Mouse (Mus musculus) midbrain, embryonic 14.5 days (tissue): ENCODE results near the gene Icam5. TPM values are rescaled to one million over a fixed set of nuclear protein-coding genes. Genes with fewer than 3 reads are reported as not detected.
A peak's percentile ranks its signal among the peaks of the same experiment; 100 is the strongest.

ENCODE experiments used
- ATAC-seq: fragments of 200-750 bp; cut with Nextera tagmentation; 2 replicates; pipeline ENCODE4 v1.8.0; 2017; ENCODE audit warnings: moderate number of reproducible peaks, moderate library complexity; ENCODE audit not compliant: low FRiP score, low TSS enrichment
- DNase-seq: peaks from one replicate; pipeline ENCODE4 v3.0.0-alpha.2; 2015
- H3K27ac ChIP-seq: fragments of 300-500 bp; sonication (generic); replicated peaks from 2 replicates; pipeline ENCODE4 v1.5.1; 2014; ENCODE audit warnings: mild to moderate bottlenecking, low read depth, low read length, moderate library complexity
- H3K27me3 ChIP-seq: fragments of 300-500 bp; sonication (generic); 2 replicates; pipeline ENCODE4 v1.6.1; 2014; ENCODE audit warnings: low read length, control low read depth, mixed read lengths; ENCODE audit not compliant: control insufficient read depth, insufficient read depth
- H3K36me3 ChIP-seq: fragments of 300-500 bp; sonication (generic); 2 replicates; pipeline ENCODE4 v1.6.1; 2014; ENCODE audit warnings: low read length, control low read depth; ENCODE audit not compliant: control insufficient read depth, insufficient read depth
- H3K4me1 ChIP-seq: fragments of 300-500 bp; sonication (generic); 2 replicates; pipeline ENCODE4 v1.6.1; 2014; ENCODE audit warnings: mild to moderate bottlenecking, antibody characterized with exemption, low read length, control low read depth; ENCODE audit not compliant: control insufficient read depth, insufficient read depth
- H3K4me2 ChIP-seq: fragments of 300-500 bp; sonication (generic); 2 replicates; pipeline ENCODE4 v1.6.1; 2014; ENCODE audit warnings: mild to moderate bottlenecking, low read length, moderate library complexity
- H3K4me3 ChIP-seq: fragments of 300-500 bp; sonication (generic); replicated peaks from 2 replicates; pipeline ENCODE4 v1.5.1; 2014; ENCODE audit warnings: low read depth, low read length
- H3K9ac ChIP-seq: fragments of 300-500 bp; sonication (generic); replicated peaks from 2 replicates; pipeline ENCODE4 v1.6.1; 2014; ENCODE audit warnings: mild to moderate bottlenecking, low read length, moderate library complexity
- H3K9me3 ChIP-seq: fragments of 300-500 bp; sonication (generic); 2 replicates; pipeline ENCODE4 v1.6.1; 2016; ENCODE audit warnings: low read length, control low read depth, mixed read lengths; ENCODE audit not compliant: control insufficient read depth
- WGBS: fragments of 180-500 bp; shearing (Covaris S2); extraction: QIAGEN DNeasy Blood & Tissue Kit; methylation state at CpG from one replicate; pipeline ENCODE4 v1.1.7; 2014; 5-methylcytosine and 5-hydroxymethylcytosine counted together
- polyA plus RNA-seq: library from polyadenylated mRNA; unstranded; fragments of >200 nt; fragmentation: Nextera tagmentation; extraction: Ambion mirVana; gene quantifications from 2 replicates; pipeline ENCODE4 v1.2.1, GENCODE M21; 2014

The Icam5 gene
- polyA plus RNA-seq, 1 experiment from 2014 or later, result 0.71 TPM

DNA sequence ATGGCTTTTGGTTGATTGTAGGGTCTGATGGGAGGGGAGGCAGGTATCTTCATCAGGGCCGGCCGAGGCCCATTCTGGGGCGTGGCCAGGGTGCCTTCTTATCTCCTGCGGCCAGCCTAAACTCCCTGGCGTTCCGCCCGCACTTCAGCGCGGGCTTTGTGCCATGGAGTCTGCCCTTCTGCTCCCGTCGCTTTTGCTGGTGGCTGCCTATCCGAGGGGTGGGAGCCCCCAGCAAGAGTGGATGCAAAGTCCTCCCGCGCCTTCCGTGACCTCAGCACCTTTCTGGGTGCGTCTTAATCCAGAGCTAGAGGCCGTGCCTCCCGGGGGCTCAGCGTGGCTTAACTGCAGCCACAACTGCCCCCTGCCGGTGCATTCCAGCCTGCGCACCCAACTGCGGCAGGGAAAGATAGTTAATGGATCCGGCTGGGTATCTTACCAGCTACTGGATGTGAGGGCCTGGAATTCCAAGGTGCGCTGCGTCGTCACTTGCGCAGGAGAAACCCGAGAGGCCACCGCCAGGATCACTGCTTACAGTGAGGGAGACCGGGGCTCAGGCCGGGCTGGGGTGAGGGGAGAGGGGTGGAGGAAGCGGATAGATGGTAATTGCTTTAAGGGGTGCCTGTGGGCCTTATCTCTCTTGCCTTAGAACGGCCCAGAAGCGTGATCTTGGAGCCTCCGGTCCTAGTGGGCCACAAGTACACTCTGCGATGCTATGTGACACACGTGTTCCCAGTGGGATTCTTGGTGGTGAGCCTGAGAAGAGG lies 2.4 kb upstream of the Icam5 start, which contains the start of gene Icam4:
Gene Icam4 (plus strand): TSS at position 83 of the 764 bp plus-strand sequence.
- Histone ChIP-seq H3K4me1 (peaks cover 25% of the 10 kb centered on the region), H3K4me2 (peak within 1 kb of the TSS; percentile 42), H3K27me3 (peaks cover 72% of the 10 kb centered on the region), H3K9me3 (no peaks in the 10 kb centered on the region), H3K9ac (0 out of 2 replicates have a peak within 1 kb of the TSS, but pooled peaks have one; percentile 14), H3K36me3 (no peaks in the 10 kb centered on the region), H3K4me3 (no peak within 1 kb of the TSS), H3K27ac (no peak within 1 kb of the TSS)
- DNase-seq (peak; percentile 80), ATAC-seq (no peak)
- 3% methylated on average over 37 of the region's 37 CpGs for WGBS

DNA sequence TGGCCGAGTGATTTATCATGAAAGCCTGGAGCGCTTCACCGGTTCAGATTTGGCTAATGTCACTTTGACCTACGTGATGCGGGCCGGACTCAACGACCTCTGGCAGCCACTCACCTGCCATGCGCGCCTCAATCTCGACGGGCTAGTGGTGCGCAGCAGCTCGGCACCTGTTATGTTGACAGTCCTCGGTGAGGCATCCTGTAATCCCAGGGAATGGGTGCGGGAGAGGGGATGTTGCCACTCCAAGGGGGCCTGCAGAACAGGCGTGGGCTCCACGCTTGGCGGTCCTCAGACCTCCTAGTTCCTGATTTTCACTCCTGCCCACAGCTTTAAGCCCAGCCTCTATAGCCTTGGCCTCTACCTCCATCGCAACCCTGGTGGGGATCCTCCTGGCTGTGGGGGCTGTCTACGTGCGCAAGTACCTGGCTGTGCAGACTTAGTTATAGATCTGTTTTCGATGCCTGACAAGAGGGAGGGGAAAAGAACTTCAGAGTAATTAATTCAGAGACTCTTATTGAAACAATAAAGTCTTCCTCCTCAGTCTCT lies 1.7 kb upstream of the Icam5 start:
- Histone ChIP-seq H3K4me1 (peaks cover 25% of the 10 kb centered on the region), H3K27me3 (peaks cover 78% of the 10 kb centered on the region), H3K4me3 (no peak overlapping the region), H3K27ac (no peak overlapping the region), H3K9ac (0 out of 2 replicates have a peak overlapping the region, but pooled peaks have one; percentile 14), H3K9me3 (no peaks in the 10 kb centered on the region), H3K36me3 (no peaks in the 10 kb centered on the region), H3K4me2 (peak overlapping the region; percentile 93; the same call in 1 of the 2 replicates)
- no peak for DNase-seq
- ATAC-seq, result no peak
- WGBS, result 25% methylated on average over 22 of the region's 22 CpGs

DNA sequence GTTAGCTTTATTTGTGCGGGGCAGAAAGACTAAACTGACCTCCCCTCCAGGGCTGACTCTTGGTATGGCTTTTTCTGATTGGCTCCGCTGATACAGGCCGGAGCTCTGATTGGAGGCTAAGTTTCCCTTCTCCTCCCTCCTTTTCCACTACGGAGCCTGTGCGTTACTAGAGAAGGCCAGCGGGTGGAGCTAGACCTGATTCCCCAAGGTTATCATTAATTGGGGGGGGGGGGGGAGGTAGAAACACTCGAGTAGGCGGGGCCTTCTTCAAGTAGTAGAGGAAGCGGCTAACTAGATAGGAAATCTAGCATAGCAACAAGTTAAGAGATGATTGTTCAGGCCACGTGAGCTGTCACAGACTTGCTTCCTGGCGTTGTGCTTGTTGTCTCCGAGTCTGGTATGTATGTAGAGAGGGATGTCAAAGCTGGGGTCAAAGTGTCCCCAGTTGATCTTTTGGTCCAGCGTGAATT lies 1.1 kb upstream of the Icam5 start:
- DNase-seq (peak; percentile 82), ATAC-seq (0 out of 2 replicates have a peak, but pooled peaks have one; percentile 55)
- Histone ChIP-seq H3K9ac (no peak overlapping the region; the same call in 1 of the 2 replicates), H3K4me2 (peak overlapping the region; percentile 93), H3K36me3 (no peaks in the 10 kb centered on the region), H3K27me3 (peaks cover 85% of the 10 kb centered on the region), H3K4me1 (peaks cover 25% of the 10 kb centered on the region), H3K9me3 (no peaks in the 10 kb centered on the region), H3K27ac (no peak overlapping the region), H3K4me3 (peak overlapping the region; percentile 49)
- WGBS, result under 1% methylated on average over 13 of the region's 13 CpGs

DNA sequence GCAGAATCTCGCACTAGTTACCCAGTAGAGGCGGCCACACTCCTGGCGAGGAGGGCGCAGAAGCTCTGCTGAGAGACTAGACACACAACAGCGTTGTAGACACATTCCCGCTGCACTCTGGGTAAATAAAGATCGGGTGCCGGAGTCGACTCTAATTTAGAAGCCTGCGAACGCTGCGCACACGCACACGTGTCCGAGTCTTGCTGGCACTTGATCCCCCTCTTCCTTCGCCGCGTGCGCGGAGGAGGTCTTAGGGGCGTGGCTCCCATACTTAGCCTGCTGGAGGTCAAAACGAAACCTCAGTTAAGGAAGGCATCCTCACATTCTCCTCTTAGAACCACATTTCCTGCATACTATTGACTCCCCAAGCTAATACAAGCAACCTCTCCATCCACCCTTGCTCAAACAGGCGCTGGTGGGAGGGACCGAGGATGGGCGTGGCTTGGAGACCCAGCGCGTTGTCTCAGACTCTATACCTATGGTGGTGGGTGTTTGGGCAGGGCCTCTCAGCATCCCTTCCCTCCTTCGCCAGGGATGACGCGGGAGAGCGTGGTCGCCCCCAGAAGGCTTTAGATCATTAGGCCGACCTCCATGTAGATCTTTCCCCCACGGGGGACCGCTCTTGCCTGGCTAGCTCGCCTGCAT lies 500 bp upstream of the Icam5 start:
- Histone ChIP-seq H3K4me1 (peaks cover 25% of the 10 kb centered on the region), H3K4me3 (peak overlapping the region; percentile 49), H3K27ac (no peak overlapping the region), H3K36me3 (no peaks in the 10 kb centered on the region), H3K9ac (no peak overlapping the region; the same call in 1 of the 2 replicates), H3K27me3 (peaks cover 87% of the 10 kb centered on the region), H3K9me3 (no peaks in the 10 kb centered on the region), H3K4me2 (peak overlapping the region; percentile 93)
- DNase-seq (peak; percentile 77), ATAC-seq (peak; percentile 61)
- under 1% methylated on average over 36 of the region's 36 CpGs for WGBS

DNA sequence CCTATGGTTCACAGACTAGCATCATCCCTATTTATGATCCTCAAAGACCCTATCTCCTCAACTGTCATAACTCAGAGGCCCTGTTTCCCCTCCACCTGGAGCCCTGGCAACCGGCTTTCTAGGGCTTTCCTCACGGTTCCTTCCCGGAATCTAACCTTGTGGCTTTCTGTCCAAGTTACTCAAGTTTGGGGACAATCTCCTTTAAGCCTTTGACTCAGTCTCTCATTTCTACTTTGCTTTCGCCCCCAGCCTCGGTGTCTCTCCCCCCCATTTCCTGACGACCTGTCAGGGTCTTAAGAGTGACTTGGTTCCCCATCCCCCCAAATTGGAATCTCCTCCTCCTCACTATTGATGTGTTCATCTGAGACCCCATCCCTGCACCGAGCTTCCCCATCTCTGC lies 618 bp downstream of the Icam5 start:
- 2% methylated on average over 7 of the region's 7 CpGs for WGBS
- peak; percentile 8 for DNase-seq
- Histone ChIP-seq H3K27ac (no peak overlapping the region), H3K4me1 (peaks cover 25% of the 10 kb centered on the region), H3K4me2 (peak overlapping the region; percentile 93), H3K4me3 (peak overlapping the region; percentile 49), H3K9ac (no peak overlapping the region), H3K36me3 (no peaks in the 10 kb centered on the region), H3K9me3 (no peaks in the 10 kb centered on the region), H3K27me3 (peaks cover 98% of the 10 kb centered on the region)
- no peak for ATAC-seq

DNA sequence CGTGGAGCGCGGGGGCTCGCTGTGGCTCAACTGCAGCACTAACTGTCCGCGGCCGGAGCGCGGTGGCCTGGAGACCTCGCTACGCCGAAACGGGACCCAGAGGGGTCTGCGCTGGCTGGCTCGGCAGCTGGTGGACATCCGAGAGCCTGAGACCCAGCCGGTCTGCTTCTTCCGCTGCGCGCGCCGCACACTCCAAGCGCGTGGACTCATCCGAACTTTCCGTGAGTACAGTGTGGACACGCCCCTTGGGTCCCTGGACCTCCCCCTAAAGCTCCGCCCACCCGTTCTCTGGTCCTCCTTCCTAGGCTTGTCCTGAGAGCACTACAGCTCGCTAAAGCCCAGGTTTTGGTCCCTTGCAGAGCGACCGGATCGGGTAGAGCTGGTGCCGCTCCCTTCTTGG lies 1.3 kb downstream of the Icam5 start:
- ATAC-seq (0 out of 2 replicates have a peak, but pooled peaks have one; percentile 21), DNase-seq (peak; percentile 73)
- Histone ChIP-seq H3K4me3 (peak overlapping the region; percentile 31), H3K4me1 (peaks cover 25% of the 10 kb centered on the region), H3K27ac (no peak overlapping the region), H3K9ac (no peak overlapping the region), H3K27me3 (peaks cover 100% of the 10 kb centered on the region), H3K4me2 (peak overlapping the region; percentile 55), H3K36me3 (no peaks in the 10 kb centered on the region), H3K9me3 (no peaks in the 10 kb centered on the region)
- under 1% methylated on average over 34 of the region's 34 CpGs for WGBS

DNA sequence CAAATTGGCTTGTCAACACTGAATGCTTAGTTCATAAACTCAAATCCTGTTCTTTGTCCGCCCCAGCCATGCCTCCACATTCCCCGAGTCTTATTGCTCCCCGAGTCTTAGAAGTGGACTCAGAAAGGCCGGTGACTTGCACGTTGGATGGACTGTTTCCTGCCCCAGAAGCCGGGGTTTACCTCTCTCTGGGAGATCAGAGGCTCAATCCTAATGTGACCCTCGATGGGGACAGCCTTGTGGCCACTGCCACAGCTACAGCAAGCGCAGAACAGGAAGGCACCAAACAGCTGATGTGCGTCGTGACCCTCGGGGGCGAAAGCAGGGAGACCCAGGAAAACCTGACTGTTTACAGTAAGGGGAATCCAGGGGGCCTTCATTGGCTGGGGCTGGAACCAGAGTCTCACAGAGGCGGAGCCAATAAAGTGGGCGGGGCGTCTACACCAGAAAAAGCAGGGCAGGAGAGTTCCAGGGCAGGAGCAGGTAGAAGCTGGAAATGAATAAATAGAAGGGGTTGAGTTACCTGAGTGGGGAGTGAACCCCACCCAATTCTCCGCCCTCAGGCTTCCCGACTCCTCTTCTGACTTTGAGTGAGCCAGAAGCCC lies 2.7 kb downstream of the Icam5 start:
- no peaks in the 10 kb centered on the region for H3K36me3 ChIP-seq
- no peak overlapping the region for H3K4me3 ChIP-seq
- H3K27me3 ChIP-seq, result peaks cover 99% of the 10 kb centered on the region
- DNase-seq (no peak), ATAC-seq (no peak)
- peaks cover 21% of the 10 kb centered on the region for H3K4me1 ChIP-seq
- no peak overlapping the region for H3K9ac ChIP-seq
- H3K4me2 ChIP-seq, result no peak overlapping the region
- H3K9me3 ChIP-seq, result no peaks in the 10 kb centered on the region
- no peak overlapping the region for H3K27ac ChIP-seq
- WGBS, result 3% methylated on average over 17 of the region's 17 CpGs

DNA sequence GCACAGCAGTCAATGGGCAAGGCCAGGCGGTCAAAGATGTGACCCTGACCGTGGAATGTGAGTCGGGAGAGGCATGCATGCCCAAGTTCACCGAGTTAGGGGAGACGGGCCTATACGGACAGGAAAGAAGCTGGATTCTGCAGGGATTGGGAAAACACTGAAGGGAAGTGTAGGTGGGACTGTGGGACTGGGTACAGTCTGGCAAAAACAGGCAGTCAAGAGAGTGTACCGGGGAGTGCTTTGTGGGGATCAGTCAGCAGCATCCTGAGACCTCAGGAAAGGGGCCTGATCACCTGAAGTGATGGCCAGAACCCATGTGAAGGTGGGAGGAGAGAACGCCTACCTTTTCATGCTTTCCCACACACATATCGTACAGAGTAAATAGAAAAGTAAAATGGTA lies 3.7 kb downstream of the Icam5 start:
- no peak overlapping the region for H3K4me3 ChIP-seq
- H3K27ac ChIP-seq, result no peak overlapping the region
- no peak for DNase-seq
- no peak overlapping the region for H3K4me2 ChIP-seq
- peaks cover 97% of the 10 kb centered on the region for H3K27me3 ChIP-seq
- H3K4me1 ChIP-seq, result peaks cover 21% of the 10 kb centered on the region
- no peak overlapping the region for H3K9ac ChIP-seq
- H3K36me3 ChIP-seq, result no peaks in the 10 kb centered on the region
- 16% methylated on average over 9 of the region's 9 CpGs for WGBS
- ATAC-seq, result no peak
- no peaks in the 10 kb centered on the region for H3K9me3 ChIP-seq
